26 mouse cellular contexts compared by ENCODE assay signal in genomic region chr5:148510265-148510664, GRCm38 (mm10). TPM values are rescaled to one million over a fixed set of nuclear protein-coding genes. Genes with fewer than 3 reads are reported as not detected.
DNase-seq lines count a peak whose midpoint lies in the region; ATAC-seq and TF ChIP-seq lines count a peak whose summit lies in the region.
"Had no signal": no experiment of that assay in that cellular context is flagged by ENCODE, and none has a peak within 500 bp of the region (broad histone marks: within the 10 kb centered on the region; RNA-seq: fewer than 3 reads in every experiment).

No protein-coding gene starts in this region.

- H3K9me3 ChIP-seq in MEL (replicated peaks; ENCODE audit: insufficient read depth, low read length) = no peaks in the 10 kb centered on the region
- H3K9me3 ChIP-seq in liver, embryonic 12.5 days (replicated peaks) = no peaks in the 10 kb centered on the region
- H3K9me3 ChIP-seq in liver, embryonic 16.5 days (replicated peaks; ENCODE audit: control insufficient read depth, low read length) = no peaks in the 10 kb centered on the region
- H3K9me3 ChIP-seq in forebrain, embryonic 14.5 days (replicated peaks; ENCODE audit: control insufficient read depth, low read length) = no peaks in the 10 kb centered on the region
- H3K9me3 ChIP-seq: embryonic facial prominence, embryonic 12.5 days; embryonic facial prominence, embryonic 15.5 days; forebrain, embryonic 15.5 days; G1E; heart, embryonic 12.5 days; heart, embryonic 15.5 days had no signal

- no peaks in the 10 kb centered on the region for H3K27me3 ChIP-seq in MEL (ENCODE audit: control insufficient read depth in 1 of 2, insufficient read depth in 2 of 2, low read length in 2 of 2)
- no peaks in the 10 kb centered on the region for H3K27me3 ChIP-seq in liver, embryonic 12.5 days (replicated peaks)
- no peaks in the 10 kb centered on the region for H3K27me3 ChIP-seq in liver, embryonic 16.5 days (ENCODE audit: control insufficient read depth, insufficient read depth, low read depth, low read length)
- H3K27me3 ChIP-seq in forebrain, embryonic 14.5 days (replicated peaks; ENCODE audit: control insufficient read depth, insufficient read depth, low read length) = no peaks in the 10 kb centered on the region
- H3K27me3 ChIP-seq: CH12.LX; embryonic facial prominence, embryonic 12.5 days; embryonic facial prominence, embryonic 15.5 days; forebrain, embryonic 15.5 days; heart, embryonic 12.5 days; heart, embryonic 15.5 days had no signal

- no peak for TF ChIP-seq CTCF in MEL (IDR thresholded peaks at IDR 0.05 in 2 of 3, conservative IDR thresholded peaks at IDR 0.05 in 1 of 3; ENCODE audit: control insufficient read depth in 1 of 3, insufficient read depth in 1 of 3, low read depth in 2 of 3, low read length in 3 of 3, poor library complexity in 1 of 3, severe bottlenecking in 1 of 3)

- TF ChIP-seq RAD21 in MEL (IDR thresholded peaks at IDR 0.05; ENCODE audit: low read depth, low read length) = no peak

- peak; percentile 63 for DNase-seq in heart, adult 11 months
- DNase-seq in heart, postnatal 4 days = no peak
- peak; percentile 44 for DNase-seq in MEL (ENCODE audit: low read depth, low spot score)
- DNase-seq in forebrain, embryonic 14.5 days (ENCODE audit: low spot score) = no peak
- no peak for DNase-seq in lung, postnatal 14 days
- DNase-seq in embryo, embryonic 10.5 days (ENCODE audit: low spot score) = no peak
- DNase-seq: adrenal gland, adult 8-10 months; adrenal gland, postnatal 25 days; cerebellum, adult 18-20 months; cerebellum, adult 9-10 months; cerebellum, postnatal 14 days; gastrocnemius, postnatal 14 days; heart, adult 18-20 months; heart, postnatal 10 days; heart, postnatal 36 days had no signal

- 28% methylated on average over 2 of the region's 2 CpGs for WGBS in liver, embryonic 12.5 days (ENCODE audit: insufficient replicate concordance)
- WGBS in liver, embryonic 16.5 days (ENCODE audit: insufficient replicate concordance) = 27% methylated on average over 2 of the region's 2 CpGs
- 86% methylated on average over 2 of the region's 2 CpGs for WGBS in forebrain, embryonic 14.5 days

- no peak overlapping the region for H3K4me2 ChIP-seq in liver, embryonic 12.5 days
- no peak overlapping the region for H3K4me2 ChIP-seq in liver, embryonic 16.5 days (ENCODE audit: low read depth, low read length)
- no peak overlapping the region for H3K4me2 ChIP-seq in forebrain, embryonic 14.5 days (ENCODE audit: low read length)
- H3K4me2 ChIP-seq: embryonic facial prominence, embryonic 12.5 days; embryonic facial prominence, embryonic 15.5 days; forebrain, embryonic 15.5 days; heart, embryonic 12.5 days; heart, embryonic 15.5 days; hindbrain, embryonic 14.5 days had no signal

- peaks cover 2 to 48% of the 10 kb centered on the region in 2 experiments for H3K36me3 ChIP-seq in MEL (ENCODE audit: control insufficient read depth in 1 of 2, insufficient read depth in 2 of 2, low read length in 2 of 2)
- peaks cover 42% of the 10 kb centered on the region for H3K36me3 ChIP-seq in liver, embryonic 12.5 days
- H3K36me3 ChIP-seq in liver, embryonic 16.5 days (ENCODE audit: control insufficient read depth, insufficient read depth) = peaks cover 2% of the 10 kb centered on the region; the same call in 1 of the 2 replicates
- H3K36me3 ChIP-seq in forebrain, embryonic 14.5 days (ENCODE audit: control insufficient read depth, insufficient read depth, low read length) = peaks cover 48% of the 10 kb centered on the region

- TF ChIP-seq EP300 in MEL (IDR thresholded peaks at IDR 0.05; ENCODE audit: low read depth in 1 of 2, low read length in 2 of 2) = no peak; a peak in 2 of 4 replicates

- no peak for TF ChIP-seq POLR2A in MEL (IDR thresholded peaks at IDR 0.05; ENCODE audit: control insufficient read depth in 1 of 2, insufficient read depth in 1 of 2, low read depth in 1 of 2, low read length in 2 of 2, poor library complexity in 1 of 2)

- peak overlapping the region; percentile 86 for H3K27ac ChIP-seq in MEL (ENCODE audit: control insufficient read depth, low read depth, low read length)
- no peak overlapping the region for H3K27ac ChIP-seq in liver, embryonic 12.5 days
- no peak overlapping the region for H3K27ac ChIP-seq in liver, embryonic 16.5 days (ENCODE audit: low read length)
- H3K27ac ChIP-seq in forebrain, embryonic 14.5 days (ENCODE audit: low read depth, low read length) = no peak overlapping the region
- H3K27ac ChIP-seq: embryonic facial prominence, embryonic 12.5 days; embryonic facial prominence, embryonic 15.5 days; forebrain, embryonic 15.5 days; heart, embryonic 15.5 days; hindbrain, embryonic 14.5 days; hindbrain, postnatal 0 days had no signal

- H3K79me2 ChIP-seq in MEL (ENCODE audit: control insufficient read depth, insufficient read depth, low read length, poor library complexity) = peaks cover 6% of the 10 kb centered on the region; the same call in 1 of the 2 replicates

- peaks cover 21 to 40% of the 10 kb centered on the region in 2 experiments for H3K4me1 ChIP-seq in MEL (ENCODE audit: control insufficient read depth in 1 of 2, insufficient read depth in 2 of 2, low read length in 2 of 2)
- peaks cover 59% of the 10 kb centered on the region for H3K4me1 ChIP-seq in liver, embryonic 12.5 days
- H3K4me1 ChIP-seq in liver, embryonic 16.5 days (ENCODE audit: control insufficient read depth, low read depth, low read length) = peaks cover 5% of the 10 kb centered on the region
- H3K4me1 ChIP-seq in forebrain, embryonic 14.5 days (ENCODE audit: control insufficient read depth, insufficient read depth, low read length) = no peaks in the 10 kb centered on the region
- H3K4me1 ChIP-seq: embryonic facial prominence, embryonic 12.5 days; forebrain, embryonic 15.5 days had no signal

- peak overlapping the region; percentile 13; the same call in 1 of the 2 replicates for H3K9ac ChIP-seq in MEL (ENCODE audit: control insufficient read depth, low read depth, low read length, poor library complexity, severe bottlenecking)
- H3K9ac ChIP-seq in liver, embryonic 12.5 days = no peak overlapping the region
- H3K9ac ChIP-seq in liver, embryonic 16.5 days (ENCODE audit: low read depth, low read length) = no peak overlapping the region
- H3K9ac ChIP-seq in forebrain, embryonic 14.5 days (ENCODE audit: low read length) = no peak overlapping the region
- H3K9ac ChIP-seq: embryonic facial prominence, embryonic 12.5 days; embryonic facial prominence, embryonic 15.5 days; forebrain, embryonic 15.5 days; heart, embryonic 12.5 days; heart, embryonic 15.5 days; hindbrain, embryonic 14.5 days had no signal

- peak; percentile 65; the same call in 1 of the 2 replicates for ATAC-seq in liver, embryonic 12.5 days
- ATAC-seq in liver, embryonic 16.5 days (ENCODE audit: low read depth) = peak; percentile 50
- ATAC-seq in forebrain, embryonic 14.5 days = no peak
- ATAC-seq: forebrain, embryonic 15.5 days; hindbrain, postnatal 0 days had no signal

- no peak overlapping the region for H3K4me3 ChIP-seq in MEL (ENCODE audit: control insufficient read depth in 1 of 2, insufficient read depth in 1 of 2, low read depth in 2 of 2, low read length in 2 of 2)
- H3K4me3 ChIP-seq in liver, embryonic 12.5 days = no peak overlapping the region
- no peak overlapping the region for H3K4me3 ChIP-seq in liver, embryonic 16.5 days (ENCODE audit: low read depth, low read length)
- no peak overlapping the region for H3K4me3 ChIP-seq in forebrain, embryonic 14.5 days (ENCODE audit: low read depth, low read length)
- H3K4me3 ChIP-seq: embryonic facial prominence, embryonic 12.5 days; embryonic facial prominence, embryonic 15.5 days; forebrain, embryonic 15.5 days; heart, embryonic 12.5 days; heart, embryonic 15.5 days had no signal

TF ChIP-seq in MEL, 35 proteins besides CTCF, POLR2A, EP300 and RAD21:
- TF ChIP-seq RCOR1 (IDR thresholded peaks at IDR 0.05; ENCODE audit: low read depth, low read length) (no peak), POLR2AphosphoS5 (IDR thresholded peaks at IDR 0.05; ENCODE audit: borderline replicate concordance, low read depth, low read length) (no peak), NELFE (IDR thresholded peaks at IDR 0.05; ENCODE audit: low read depth, low read length) (no peak), SMC3 (IDR thresholded peaks at IDR 0.05; ENCODE audit: low read depth, low read length) (no peak), BHLHE40 (IDR thresholded peaks at IDR 0.05; ENCODE audit: borderline replicate concordance, low read depth, low read length) (no peak), CHD2 (IDR thresholded peaks at IDR 0.05; ENCODE audit: low read length) (no peak), USF1 (IDR thresholded peaks at IDR 0.05; ENCODE audit: low read depth, low read length) (no peak), NRF1 (IDR thresholded peaks at IDR 0.05; ENCODE audit: insufficient read depth, low read depth, low read length, poor library complexity, severe bottlenecking) (no peak), E2F4 (IDR thresholded peaks at IDR 0.05; ENCODE audit: borderline replicate concordance, low read depth, low read length) (no peak)
TF ChIP-seq in MEL: peak in this region for 0.

RNA-seq across cellular contexts. Expression of gene Ubl3, which starts 42.3 kb away (rescaled TPM):
- total RNA-seq in heart, postnatal 4 days (2021) = 10 to 100 TPM; 71.4 to 82.6 TPM
- 41.0 and 50.7 TPM in 2 replicates for total RNA-seq in MEL (2012; rRNA removed)
- polyA plus RNA-seq in MEL (2012; ENCODE audit: insufficient read depth in 1 of 2, insufficient read length in 2 of 2, low read depth in 1 of 2, low replicate concordance in 2 of 2, missing spikeins in 1 of 2) = 10 to 100 TPM in 1 of 2 experiments, not detected in 1; 59.0 TPM
- polyA plus RNA-seq in liver, embryonic 12.5 days (2016; fragmentation: Nextera tagmentation; extraction: Ambion mirVana) = 34.0 and 36.3 TPM in 2 replicates
- 13.0 and 15.4 TPM in 2 replicates for polyA plus RNA-seq in liver, embryonic 16.5 days (2015; fragmentation: Nextera tagmentation; extraction: Ambion mirVana)
- 76.2 and 88.9 TPM in 2 replicates for polyA plus RNA-seq in forebrain, embryonic 14.5 days (2014; fragmentation: Nextera tagmentation; extraction: Ambion mirVana)

Comparison
In these comparisons a context has a peak if more than half of its experiments do, and no peak if none do; other contexts are left out.
1. DNase-seq: peak in heart, adult 11 months (single experiment) and MEL (single experiment); none in heart, postnatal 4 days (single experiment), forebrain, embryonic 14.5 days (single experiment), lung, postnatal 14 days (single experiment) and embryo, embryonic 10.5 days (single experiment).